Mouse (Mus musculus): ENCODE measurements at regions not wholly inside any gene's neighbourhood (a gene's known extent, or its start where the extent isn't known, plus 50 kb on each side); places are given as distances from the start of the nearest gene placed in this dataset.

- H3K9ac ChIP-seq = peak overlapping the region; percentile 55
- TF ChIP-seq CTCF (IDR thresholded peaks at IDR 0.05; ENCODE audit: low read depth) = no peak
- ATAC-seq (peak; percentile 68), DNase-seq (peak; percentile 71)
- H3K4me1 ChIP-seq (ENCODE audit: insufficient read depth) = peaks cover 6% of the 10 kb centered on the region
- WGBS = 18% methylated on average over 7 of the region's 7 CpGs
- no peaks in the 10 kb centered on the region for H3K36me3 ChIP-seq (ENCODE audit: insufficient read depth)
- no peaks in the 10 kb centered on the region for H3K9me3 ChIP-seq (ENCODE audit: low read length)
- peak overlapping the region; percentile 32 for H3K4me3 ChIP-seq (ENCODE audit: low read depth, low read length)
- H3K4me2 ChIP-seq (ENCODE audit: low read depth) = peak overlapping the region; percentile 65
- H3K27ac ChIP-seq (ENCODE audit: low read depth, low read length) = peak overlapping the region; percentile 47; the same call in 1 of the 2 replicates
- H3K27me3 ChIP-seq (ENCODE audit: insufficient read depth, low read length) = no peaks in the 10 kb centered on the region
Observed at GRCm38 (mm10) chr15:41154551-41155151, 1020.5 kb downstream of the 9330182O14Rik start.

- peak overlapping the region; percentile 55 for H3K9ac ChIP-seq
- 5% methylated on average over 16 of the region's 16 CpGs for whole genome bisulfite sequencing
- H3K36me3 ChIP-seq (ENCODE audit: insufficient read depth) = no peaks in the 10 kb centered on the region
- no peak for TF ChIP-seq CTCF (IDR thresholded peaks at IDR 0.05; ENCODE audit: low read depth)
- ATAC-seq (peak; percentile 75), DNase-seq (peak; percentile 58)
- H3K4me2 ChIP-seq (ENCODE audit: low read depth) = peak overlapping the region; percentile 65
- H3K4me1 ChIP-seq (ENCODE audit: insufficient read depth) = peaks cover 6% of the 10 kb centered on the region
- no peaks in the 10 kb centered on the region for H3K9me3 ChIP-seq (ENCODE audit: low read length)
- H3K27ac ChIP-seq (ENCODE audit: low read depth, low read length) = peak overlapping the region; percentile 47; the same call in 1 of the 2 replicates
- peak overlapping the region; percentile 32 for H3K4me3 ChIP-seq (ENCODE audit: low read depth, low read length)
- no peaks in the 10 kb centered on the region for H3K27me3 ChIP-seq (ENCODE audit: insufficient read depth, low read length)
Observed at GRCm38 (mm10) chr15:41155169-41155638, 1021.0 kb downstream of the 9330182O14Rik start.

- TF ChIP-seq CTCF (IDR thresholded peaks at IDR 0.05; ENCODE audit: low read depth) = no peak
- Histone ChIP-seq H3K9me3 (ENCODE audit: low read length) (no peaks in the 10 kb centered on the region), H3K4me1 (ENCODE audit: insufficient read depth) (peaks cover 6% of the 10 kb centered on the region), H3K9ac (no peak overlapping the region), H3K4me3 (ENCODE audit: low read depth, low read length) (no peak overlapping the region), H3K27ac (ENCODE audit: low read depth, low read length) (no peak overlapping the region), H3K36me3 (ENCODE audit: insufficient read depth) (no peaks in the 10 kb centered on the region), H3K4me2 (ENCODE audit: low read depth) (no peak overlapping the region), H3K27me3 (ENCODE audit: insufficient read depth, low read length) (no peaks in the 10 kb centered on the region)
- ATAC-seq (no peak), DNase-seq (no peak)
Observed at GRCm38 (mm10) chr15:41157802-41158201, 1023.6 kb downstream of the 9330182O14Rik start.

- DNase-seq (peak; percentile 25), ATAC-seq (peak; percentile 47; the same call in 1 of the 2 replicates)
- no peaks in the 10 kb centered on the region for H3K27me3 ChIP-seq (ENCODE audit: insufficient read depth, low read length)
- no peak for TF ChIP-seq CTCF (IDR thresholded peaks at IDR 0.05; ENCODE audit: low read depth)
- no peak overlapping the region for H3K4me3 ChIP-seq (ENCODE audit: low read depth, low read length)
- no peaks in the 10 kb centered on the region for H3K36me3 ChIP-seq (ENCODE audit: insufficient read depth)
- H3K27ac ChIP-seq (ENCODE audit: low read depth, low read length) = no peak overlapping the region
- peak overlapping the region; percentile 9; the same call in 1 of the 2 replicates for H3K4me2 ChIP-seq (ENCODE audit: low read depth)
- WGBS = 19% methylated on average over 8 of the region's 8 CpGs
- no peak overlapping the region for H3K9ac ChIP-seq
- no peaks in the 10 kb centered on the region for H3K9me3 ChIP-seq (ENCODE audit: low read length)
- peaks cover 5% of the 10 kb centered on the region; the same call in 1 of the 2 replicates for H3K4me1 ChIP-seq (ENCODE audit: insufficient read depth)
Observed at GRCm38 (mm10) chr15:41162268-41162667, 1028.1 kb downstream of the 9330182O14Rik start.

- peak; percentile 81 for ATAC-seq
- Histone ChIP-seq H3K27me3 (ENCODE audit: insufficient read depth, low read length) (no peaks in the 10 kb centered on the region), H3K36me3 (ENCODE audit: insufficient read depth) (no peaks in the 10 kb centered on the region), H3K4me1 (ENCODE audit: insufficient read depth) (peaks cover 5% of the 10 kb centered on the region; the same call in 1 of the 2 replicates), H3K4me3 (ENCODE audit: low read depth, low read length) (no peak overlapping the region), H3K9me3 (ENCODE audit: low read length) (no peaks in the 10 kb centered on the region), H3K27ac (ENCODE audit: low read depth, low read length) (no peak overlapping the region), H3K4me2 (ENCODE audit: low read depth) (0 out of 2 replicates have a peak overlapping the region, but pooled peaks have one; percentile 9), H3K9ac (no peak overlapping the region)
- DNase-seq = peak; percentile 86
- peak; percentile 86 for TF ChIP-seq CTCF (IDR thresholded peaks at IDR 0.05; ENCODE audit: low read depth)
- WGBS = 3% methylated on average over 8 of the region's 8 CpGs
Observed at GRCm38 (mm10) chr15:41162793-41163192, 1028.6 kb downstream of the 9330182O14Rik start.

- no peak overlapping the region; the same call in 1 of the 2 replicates for H3K9ac ChIP-seq
- ATAC-seq (peak; percentile 70), DNase-seq (peak; percentile 78)
- H3K27me3 ChIP-seq (ENCODE audit: insufficient read depth, low read length) = no peaks in the 10 kb centered on the region
- 17% methylated on average over 8 of the region's 8 CpGs for WGBS
- peaks cover 5% of the 10 kb centered on the region; the same call in 1 of the 2 replicates for H3K4me1 ChIP-seq (ENCODE audit: insufficient read depth)
- H3K4me2 ChIP-seq (ENCODE audit: low read depth) = peak overlapping the region; percentile 35
- peak overlapping the region; percentile 21 for H3K4me3 ChIP-seq (ENCODE audit: low read depth, low read length)
- H3K36me3 ChIP-seq (ENCODE audit: insufficient read depth) = no peaks in the 10 kb centered on the region
- no peak overlapping the region for H3K27ac ChIP-seq (ENCODE audit: low read depth, low read length)
- H3K9me3 ChIP-seq (ENCODE audit: low read length) = no peaks in the 10 kb centered on the region
- peak; percentile 82 for TF ChIP-seq CTCF (IDR thresholded peaks at IDR 0.05; ENCODE audit: low read depth)
Observed at GRCm38 (mm10) chr15:41163643-41164358, 1029.6 kb downstream of the 9330182O14Rik start.

GRCm38 (mm10) chr15:41165534-41165933, 1031.4 kb downstream of the 9330182O14Rik start:
- Histone ChIP-seq H3K9me3 (ENCODE audit: low read length) (no peaks in the 10 kb centered on the region), H3K9ac (no peak overlapping the region), H3K27me3 (ENCODE audit: insufficient read depth, low read length) (no peaks in the 10 kb centered on the region), H3K4me1 (ENCODE audit: insufficient read depth) (peaks cover 5% of the 10 kb centered on the region; the same call in 1 of the 2 replicates), H3K27ac (ENCODE audit: low read depth, low read length) (no peak overlapping the region), H3K36me3 (ENCODE audit: insufficient read depth) (no peaks in the 10 kb centered on the region), H3K4me3 (ENCODE audit: low read depth, low read length) (no peak overlapping the region), H3K4me2 (ENCODE audit: low read depth) (no peak overlapping the region)
- TF ChIP-seq CTCF (IDR thresholded peaks at IDR 0.05; ENCODE audit: low read depth) = no peak
- ATAC-seq (no peak), DNase-seq (no peak)
- 60% methylated on average over 3 of the region's 3 CpGs for WGBS
